Mouse (Mus musculus) layer of hippocampus, adult 9-11 months (tissue): ENCODE results near the gene Romo1.
A peak's percentile ranks its signal among the peaks of the same experiment; 100 is the strongest.
"Not testable (repeated sequence)": the region's sequence is repeated elsewhere in the genome, so short reads cannot be mapped to it uniquely, and the experiment has no call there.

Source experiments
- DNase-seq: peaks from one replicate; pipeline ENCODE4 v3.0.0; 2022

Romo1 gene

DNA sequence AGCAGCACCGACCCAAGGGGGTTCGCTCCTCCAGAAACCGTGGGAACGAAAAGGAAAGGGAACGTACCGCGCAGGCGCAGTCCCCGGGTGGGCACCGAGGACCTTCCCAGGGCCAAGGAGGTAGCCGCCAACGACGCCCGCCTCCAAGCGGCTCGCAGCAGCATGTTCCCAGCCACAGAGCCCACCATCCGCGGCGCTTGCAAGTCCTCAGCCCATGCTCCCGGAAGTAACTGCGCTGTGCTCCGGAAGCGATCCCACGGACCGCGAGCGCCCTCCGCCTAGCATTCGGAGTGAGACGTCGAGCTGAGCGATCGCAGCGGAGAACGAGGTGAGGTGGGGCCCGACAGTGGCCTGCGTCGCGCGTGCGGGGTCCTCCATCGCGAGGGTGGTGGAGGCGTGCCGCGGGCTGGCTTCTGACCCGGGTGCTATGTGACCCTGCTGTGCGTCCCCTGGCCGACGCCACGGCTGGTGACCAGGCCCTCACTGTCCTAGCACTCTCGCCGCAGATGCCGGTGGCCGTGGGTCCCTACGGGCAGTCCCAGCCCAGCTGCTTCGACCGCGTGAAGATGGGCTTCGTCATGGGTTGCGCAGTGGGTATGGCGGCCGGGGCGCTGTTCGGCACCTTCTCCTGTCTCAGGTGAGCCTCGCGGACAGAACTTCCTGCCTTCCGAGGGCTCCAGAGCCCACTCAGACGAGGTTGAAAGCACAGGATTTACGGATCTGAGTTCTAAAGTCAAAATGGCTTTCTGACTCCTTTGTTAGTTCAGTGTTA, at the start of gene Romo1, which contains the start of gene Nfs1:
TSS of gene Romo1 (plus strand) at position 87 of the 772 bp plus-strand sequence.
TSS of gene Nfs1 (minus strand) at position 234 of the 772 bp plus-strand sequence.
- DNase-seq, result peak; percentile 92

DNA sequence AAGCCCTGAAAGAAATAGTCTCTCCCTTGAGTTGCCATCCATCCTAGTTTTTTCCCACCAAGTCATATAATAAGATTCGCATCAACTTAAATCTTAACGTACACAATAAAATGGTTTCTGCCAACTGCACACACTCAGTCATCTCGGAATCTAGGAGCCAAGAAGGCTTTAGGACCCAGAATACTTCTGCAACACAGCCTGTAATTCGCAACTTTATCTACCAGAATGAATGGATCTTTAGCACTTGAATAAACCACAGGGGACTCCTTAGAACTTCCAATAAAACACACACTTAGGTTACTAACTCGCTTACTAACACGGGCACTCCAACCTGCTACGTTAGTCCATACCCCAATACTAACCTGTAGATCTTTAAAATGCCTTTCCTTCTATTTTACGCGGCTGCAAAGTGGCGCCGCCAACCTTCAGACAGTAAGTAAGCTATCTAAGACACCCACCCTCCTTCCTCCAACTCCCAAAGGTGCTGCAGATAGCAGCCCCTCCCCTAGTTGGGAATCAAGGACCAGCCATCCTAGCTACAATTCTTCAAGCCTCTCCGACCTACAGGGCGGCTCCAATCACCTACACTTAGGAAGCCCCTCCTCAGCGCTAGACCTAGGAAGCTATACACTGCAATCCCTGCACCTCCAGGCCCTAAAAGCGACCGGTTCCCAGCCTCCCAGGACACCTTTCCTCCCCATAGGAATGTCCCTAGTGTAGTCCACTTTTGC, 33.0 kb upstream of the Romo1 start:
- no peak for DNase-seq

DNA sequence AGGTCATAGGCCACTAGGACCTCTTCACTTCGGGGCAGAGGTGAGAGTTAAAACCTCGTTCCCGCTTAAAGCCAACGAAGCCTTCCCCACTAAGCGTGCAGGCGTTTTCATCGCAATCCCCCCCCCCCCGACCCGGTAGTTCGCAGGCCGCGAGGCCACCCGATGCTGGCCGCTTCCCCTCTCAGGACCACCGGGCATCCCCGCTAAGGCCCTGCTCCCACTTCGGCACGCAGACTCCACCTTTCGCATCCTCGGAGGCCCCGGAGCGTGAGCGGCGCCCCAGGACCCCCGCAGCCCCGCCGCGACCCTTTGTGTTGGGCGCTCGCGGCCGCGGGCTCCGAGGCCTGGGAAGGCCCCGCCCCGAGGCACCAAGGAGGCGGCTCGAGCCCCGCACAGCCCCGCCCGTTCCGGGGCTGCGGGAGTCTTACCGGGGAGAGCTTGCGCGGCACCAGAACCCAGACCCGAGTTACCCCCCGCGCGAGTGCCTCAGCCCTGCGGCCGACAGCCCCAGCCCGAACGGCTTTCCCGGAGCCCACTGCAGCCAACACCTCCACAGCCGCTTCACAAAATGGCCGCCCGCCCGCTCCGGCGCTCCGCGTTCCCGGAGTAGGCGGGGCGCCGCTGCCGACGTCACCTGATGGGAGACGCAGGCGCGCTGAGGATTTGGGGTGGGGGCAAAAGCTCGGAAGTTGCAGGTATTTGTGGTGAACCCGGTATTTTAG, 32.3 kb upstream of the Romo1 start, which contains the start of the genes Cpne1 and Rbm12:
TSS of gene Cpne1 (minus strand) at position 608 of the 722 bp plus-strand sequence.
TSS of gene Rbm12 (minus strand) at position 621 of the 722 bp plus-strand sequence.
- DNase-seq, result peak; percentile 87

DNA sequence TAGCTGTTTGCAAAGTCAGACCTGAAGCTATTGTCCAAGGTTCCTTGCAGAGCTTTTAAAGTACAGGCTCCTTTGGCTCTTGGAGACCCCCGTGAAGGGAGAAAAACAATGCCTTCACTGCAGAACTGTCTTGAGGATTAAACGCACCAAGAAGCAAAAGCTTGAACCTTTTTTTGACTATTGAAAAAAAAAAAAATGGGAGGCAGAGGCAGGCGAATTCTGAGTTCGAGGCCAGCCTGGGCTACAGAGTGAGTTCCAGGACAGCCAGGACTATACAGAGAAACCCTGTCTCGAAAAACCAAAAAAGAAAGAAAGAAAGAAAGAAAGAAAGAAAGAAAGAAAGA, 31.8 kb upstream of the Romo1 start:
- DNase-seq, result not testable (repeated sequence)

DNA sequence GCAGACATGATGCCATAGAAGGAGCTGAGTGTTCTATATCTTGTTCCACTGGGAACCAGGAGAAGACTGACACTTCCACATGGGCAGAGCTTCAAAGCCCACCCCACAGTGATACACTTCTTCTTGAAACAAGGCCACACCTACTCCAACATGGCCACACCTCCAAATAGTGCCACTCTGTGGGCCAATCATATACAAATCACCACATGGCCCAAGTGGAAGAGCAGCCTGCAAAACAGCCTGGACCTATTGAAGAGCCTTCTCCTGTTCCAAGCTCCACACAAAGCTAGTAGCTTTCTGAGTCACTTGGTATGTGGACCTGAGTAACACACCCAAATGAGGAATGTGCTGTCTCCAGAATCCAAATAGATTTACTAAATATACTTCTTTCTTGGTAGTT, 24.3 kb upstream of the Romo1 start:
- no peak for DNase-seq

DNA sequence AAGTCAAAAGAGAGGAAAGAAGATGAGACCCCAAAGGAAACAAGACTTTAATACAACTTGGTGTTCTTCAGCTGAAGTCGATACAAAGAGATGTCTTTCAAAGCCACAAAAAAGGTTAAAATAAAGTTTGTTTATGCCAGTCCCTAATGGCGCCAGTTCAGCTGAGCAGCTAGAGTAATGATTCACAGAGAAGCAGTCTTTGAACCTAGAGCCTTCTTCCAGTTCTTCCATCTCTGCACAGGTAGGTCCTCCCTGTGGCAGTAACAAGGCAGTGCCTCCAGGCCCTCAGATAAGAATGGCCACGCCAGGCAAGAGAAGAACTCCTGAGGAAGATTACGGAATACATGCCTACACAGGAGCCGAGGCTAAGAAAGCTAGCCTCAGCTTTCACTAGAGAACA, 20.1 kb upstream of the Romo1 start:
- DNase-seq, result no peak

DNA sequence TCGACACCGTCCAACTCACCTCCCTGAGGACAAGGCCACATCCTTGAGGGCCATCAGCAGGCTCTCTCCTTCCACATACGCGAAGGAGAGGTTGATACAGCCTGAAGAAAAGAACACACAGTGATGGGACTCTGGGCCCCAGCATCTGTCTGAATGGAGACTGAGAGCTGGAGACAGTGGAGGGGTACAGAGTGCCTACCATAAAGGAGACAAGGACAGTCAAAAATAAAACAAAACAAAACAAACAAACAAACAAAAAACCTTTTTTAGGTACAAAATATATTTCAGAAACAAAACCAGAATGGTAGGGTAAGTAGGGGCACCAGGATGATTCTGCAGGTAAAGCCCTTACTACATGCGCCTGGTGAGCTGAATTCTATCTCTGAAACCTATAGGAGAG, 16.8 kb upstream of the Romo1 start, which contains the start of gene Gm28036:
TSS of gene Gm28036 (minus strand) at position 101 of the 400 bp plus-strand sequence.
- no peak for DNase-seq

DNA sequence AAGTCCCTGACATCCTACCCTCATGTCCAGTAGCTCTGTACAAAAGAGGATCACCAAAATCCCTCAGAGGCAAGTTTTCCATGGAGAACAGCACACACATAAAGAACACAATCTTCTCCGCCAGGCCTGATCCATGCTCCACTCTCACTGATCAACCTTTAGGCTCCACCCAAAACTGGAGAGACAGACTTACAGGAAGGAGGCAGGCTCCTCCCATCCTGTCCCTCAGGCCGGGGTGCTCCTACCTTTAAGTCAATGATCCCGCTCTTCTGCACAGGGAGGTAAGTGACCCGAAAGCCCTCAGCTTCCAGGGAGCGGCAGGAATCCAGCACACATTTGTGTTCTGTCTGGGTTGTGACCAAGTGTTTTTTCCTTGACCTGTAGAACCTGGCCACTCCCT, 9.7 kb upstream of the Romo1 start:
- DNase-seq, result no peak

DNA sequence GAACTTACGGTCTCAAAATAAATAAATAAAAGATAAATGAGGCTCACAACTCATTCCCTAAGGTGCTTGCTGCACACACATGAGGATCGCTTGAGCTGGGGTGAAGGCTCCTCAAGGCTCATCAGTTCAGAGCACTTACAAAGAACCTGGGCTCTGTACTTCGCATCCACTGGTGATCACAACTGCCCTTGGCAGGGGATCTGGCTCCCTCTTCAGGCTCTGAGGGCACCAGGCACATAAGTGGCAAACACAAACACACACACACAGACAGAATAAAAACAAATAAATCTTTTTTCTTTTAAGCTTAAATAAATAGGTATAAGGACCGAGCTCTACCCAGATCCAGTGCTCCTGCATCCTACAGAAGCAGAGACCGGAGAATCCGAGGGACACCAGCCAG, 8.1 kb upstream of the Romo1 start:
- DNase-seq, result no peak

DNA sequence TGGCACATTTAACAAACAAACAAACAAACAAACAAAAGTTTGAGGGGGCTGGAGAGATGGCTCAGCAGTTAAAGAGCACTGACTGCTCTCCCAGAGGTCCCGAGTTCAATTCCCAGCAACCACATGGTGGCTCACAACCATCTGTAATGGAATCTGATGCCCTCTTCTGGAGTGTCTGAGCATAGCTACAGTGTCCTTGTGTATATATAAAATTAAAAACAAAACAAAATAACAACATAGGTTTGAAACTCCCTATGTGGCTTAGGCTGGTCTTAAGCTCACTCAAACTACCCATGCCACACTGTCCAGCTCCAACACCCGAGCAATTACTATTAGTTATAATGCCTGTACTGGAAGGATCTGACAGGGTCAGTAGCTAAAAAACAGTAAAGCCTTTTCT, 1.0 kb upstream of the Romo1 start:
- no peak for DNase-seq

DNA sequence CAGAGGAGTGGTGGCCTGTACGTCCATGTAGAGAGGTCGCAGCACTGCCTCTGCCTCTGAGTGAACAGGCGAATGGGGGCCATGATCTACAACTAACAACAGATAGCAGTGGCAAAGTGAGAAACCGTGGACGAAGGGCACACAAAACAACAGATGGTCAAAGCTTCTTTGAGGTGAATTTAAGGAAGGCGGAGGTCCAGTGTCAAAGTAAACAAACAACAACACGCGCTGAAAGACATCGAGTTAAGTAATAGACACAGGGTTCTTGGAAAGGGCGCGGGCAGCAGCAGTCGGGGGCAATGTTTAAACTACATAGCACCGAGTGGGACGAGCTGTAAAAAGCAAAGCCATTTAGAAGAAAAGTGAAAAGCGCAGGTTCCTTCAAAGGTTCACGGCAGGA, 472 bp upstream of the Romo1 start:
- DNase-seq, result no peak

DNA sequence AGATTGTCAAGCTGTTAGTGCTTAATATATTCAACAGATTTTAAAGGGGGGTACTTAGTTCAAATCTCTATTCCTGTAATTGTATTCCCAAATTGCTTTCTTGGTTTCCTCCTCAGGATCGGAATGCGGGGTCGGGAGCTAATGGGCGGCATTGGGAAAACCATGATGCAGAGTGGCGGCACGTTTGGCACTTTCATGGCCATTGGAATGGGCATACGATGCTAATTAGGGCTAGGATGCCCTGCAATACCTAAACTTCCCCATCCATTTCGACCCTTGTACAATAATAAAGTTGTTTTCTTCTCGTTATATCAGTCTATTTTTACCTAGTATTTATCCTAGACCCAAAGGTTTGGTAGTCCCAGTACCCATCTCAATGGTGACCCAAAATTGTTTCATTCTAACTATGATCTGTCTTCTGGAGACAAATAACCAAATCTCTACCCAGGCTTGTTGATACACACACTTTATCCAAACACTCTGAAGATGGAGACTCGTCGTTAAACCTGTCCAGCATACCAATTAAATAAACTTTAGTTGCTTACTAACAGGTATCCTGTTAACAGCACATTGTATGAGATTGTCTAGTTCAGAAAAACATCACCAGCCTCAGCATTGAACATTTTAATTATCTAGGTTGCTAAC, 1.8 kb downstream of the Romo1 start:
- DNase-seq, result no peak

DNA sequence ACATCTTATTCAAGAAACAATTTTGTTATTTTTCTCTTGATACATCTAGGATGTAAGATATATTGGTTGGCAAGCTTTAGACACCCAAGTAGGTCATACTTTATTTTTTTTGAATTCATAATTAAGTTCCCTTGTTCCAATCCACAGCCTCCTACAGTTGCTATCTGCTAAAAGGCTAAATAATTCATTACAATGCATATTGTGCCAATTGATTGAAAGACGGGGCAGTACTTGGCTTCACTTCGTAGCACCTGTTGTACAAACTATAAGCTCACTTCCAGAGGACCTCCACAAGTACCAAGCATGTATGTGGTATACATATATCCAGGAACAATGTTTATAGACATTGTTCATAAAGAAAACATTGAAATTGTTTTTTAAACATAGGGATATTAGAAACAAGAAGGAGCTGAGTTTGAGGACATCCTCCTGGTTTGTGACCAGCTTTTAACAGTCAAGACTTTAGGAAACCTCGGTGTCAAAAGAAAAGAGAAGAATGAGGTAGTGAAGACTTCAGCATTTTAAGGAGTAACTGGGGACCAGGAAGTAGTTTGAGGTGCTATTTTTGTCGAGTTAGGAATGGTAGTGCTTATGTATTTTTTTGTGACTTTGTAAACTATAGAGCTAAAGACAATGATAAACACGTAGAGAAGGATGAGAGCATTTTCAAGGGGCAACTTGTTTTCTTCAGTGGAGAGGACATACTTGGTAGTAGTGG, 2.6 kb downstream of the Romo1 start:
- DNase-seq, result no peak

DNA sequence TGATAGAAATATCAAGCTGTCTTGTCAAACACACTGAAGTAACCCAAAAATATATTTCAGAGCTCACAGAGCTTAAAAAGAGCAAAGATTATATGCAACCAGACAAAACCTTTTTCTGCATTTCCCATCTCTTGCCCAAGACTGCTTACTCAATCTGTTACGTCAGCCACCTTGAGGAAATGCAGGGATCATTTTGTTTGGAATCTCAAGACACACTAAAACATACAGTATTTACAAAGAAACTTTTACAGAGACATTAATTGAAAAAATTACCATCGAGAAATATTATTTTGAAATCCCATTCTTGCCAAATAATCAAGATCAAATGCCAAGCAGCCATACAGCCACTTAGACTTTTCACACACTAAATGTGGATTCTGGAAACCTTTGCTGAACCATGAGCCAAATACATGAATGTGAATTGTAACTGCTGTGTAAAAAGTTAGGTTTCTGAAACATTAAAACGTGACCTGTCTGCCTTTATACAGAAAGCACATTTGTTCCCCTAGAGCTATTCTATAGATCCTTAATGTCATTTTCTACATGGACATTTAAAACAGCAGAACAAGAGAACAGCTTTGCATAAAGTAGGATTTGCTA, 3.6 kb downstream of the Romo1 start:
- no peak for DNase-seq

DNA sequence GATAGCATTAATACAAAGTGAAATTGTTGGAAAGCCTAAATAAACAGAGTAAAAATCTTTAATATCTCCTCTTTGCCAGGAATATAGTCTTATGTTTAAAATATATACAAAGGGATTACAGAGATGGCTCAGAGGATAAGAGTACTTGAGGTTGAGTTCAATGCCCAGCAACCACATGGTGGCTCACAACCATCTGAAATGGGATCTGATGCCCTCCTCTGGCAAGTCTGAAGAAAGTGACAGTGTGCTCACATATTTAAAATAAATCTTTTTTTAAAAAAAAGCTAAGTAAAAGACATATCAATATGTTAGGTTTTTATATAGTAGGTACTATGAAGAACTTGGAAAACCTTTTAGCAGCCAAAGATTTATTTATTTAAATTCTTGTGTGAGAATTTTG, 7.7 kb downstream of the Romo1 start:
- DNase-seq, result no peak

DNA sequence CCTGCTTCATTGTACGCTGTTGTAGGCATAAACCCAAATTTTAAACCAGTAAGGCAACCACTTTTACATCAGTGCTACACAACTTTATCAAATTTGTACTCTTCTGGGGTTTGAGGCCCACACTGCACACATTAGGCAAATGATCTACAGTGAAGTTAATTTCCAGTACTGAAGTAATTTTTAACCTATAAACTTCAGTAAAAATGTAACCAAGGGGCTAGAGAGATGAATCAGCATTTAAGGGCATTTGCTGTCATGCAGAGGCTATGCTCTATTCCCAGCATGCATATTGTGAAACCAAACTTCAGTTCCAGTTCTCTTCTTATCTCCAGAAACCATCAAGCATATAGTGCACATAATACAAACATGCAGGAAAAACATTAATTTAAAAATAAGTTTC, 21.6 kb downstream of the Romo1 start:
- no peak for DNase-seq

DNA sequence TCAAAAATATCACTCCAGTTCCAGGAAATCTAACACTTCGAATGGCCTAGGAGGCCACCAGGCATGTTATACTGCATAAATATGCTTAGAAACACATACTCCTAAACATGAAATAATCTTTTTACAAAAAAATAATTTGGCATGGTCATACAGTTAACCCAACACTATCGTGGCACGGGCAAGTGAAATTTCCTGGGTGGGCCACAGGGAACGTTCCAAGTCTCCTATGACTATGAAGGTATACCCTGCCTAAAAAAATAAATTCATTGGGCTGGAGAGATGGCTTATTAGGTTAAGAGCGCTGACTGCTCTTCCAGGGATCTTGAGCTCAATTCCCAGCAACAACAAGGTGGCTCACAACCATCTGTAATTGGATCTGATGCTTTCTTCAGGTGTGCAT, 22.7 kb downstream of the Romo1 start:
- DNase-seq, result no peak

DNA sequence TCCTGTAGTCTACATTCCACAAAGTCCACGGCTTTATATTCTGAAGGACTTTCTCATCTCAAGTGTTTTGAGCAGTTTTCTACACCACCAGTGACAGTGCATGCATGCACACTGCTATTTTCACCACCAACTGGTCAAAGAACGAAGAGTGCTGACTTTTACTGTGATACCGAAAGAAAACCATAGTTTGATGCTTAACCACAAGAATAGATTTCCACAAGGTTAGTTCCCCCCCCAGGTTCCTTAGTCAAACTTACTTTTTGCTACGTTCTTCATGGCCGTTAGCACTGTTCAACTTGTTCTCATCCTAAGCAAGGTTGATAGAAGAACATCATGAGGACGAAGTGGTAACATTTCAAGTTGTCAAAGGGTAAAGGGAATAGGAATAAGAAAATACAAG, 33.2 kb downstream of the Romo1 start:
- DNase-seq, result no peak

DNA sequence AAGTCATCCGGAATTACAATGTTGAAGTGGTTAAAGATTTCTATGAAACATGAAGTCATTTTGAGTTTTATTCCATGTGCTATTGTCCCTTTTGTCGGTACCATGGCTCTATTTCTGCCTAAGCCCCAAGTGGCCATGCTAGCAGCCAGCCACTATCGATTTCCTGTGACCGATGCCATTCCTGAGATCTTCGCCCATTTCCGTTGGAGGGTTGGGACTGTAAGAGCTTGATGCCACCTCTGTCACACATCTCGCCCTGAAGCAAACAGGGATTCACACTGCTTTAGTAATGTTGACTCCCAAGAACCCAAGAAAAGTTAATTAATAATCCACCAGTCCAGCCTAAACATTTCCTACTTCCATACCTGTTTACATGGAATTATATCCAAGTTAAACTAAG, 33.8 kb downstream of the Romo1 start:
- no peak for DNase-seq

DNA sequence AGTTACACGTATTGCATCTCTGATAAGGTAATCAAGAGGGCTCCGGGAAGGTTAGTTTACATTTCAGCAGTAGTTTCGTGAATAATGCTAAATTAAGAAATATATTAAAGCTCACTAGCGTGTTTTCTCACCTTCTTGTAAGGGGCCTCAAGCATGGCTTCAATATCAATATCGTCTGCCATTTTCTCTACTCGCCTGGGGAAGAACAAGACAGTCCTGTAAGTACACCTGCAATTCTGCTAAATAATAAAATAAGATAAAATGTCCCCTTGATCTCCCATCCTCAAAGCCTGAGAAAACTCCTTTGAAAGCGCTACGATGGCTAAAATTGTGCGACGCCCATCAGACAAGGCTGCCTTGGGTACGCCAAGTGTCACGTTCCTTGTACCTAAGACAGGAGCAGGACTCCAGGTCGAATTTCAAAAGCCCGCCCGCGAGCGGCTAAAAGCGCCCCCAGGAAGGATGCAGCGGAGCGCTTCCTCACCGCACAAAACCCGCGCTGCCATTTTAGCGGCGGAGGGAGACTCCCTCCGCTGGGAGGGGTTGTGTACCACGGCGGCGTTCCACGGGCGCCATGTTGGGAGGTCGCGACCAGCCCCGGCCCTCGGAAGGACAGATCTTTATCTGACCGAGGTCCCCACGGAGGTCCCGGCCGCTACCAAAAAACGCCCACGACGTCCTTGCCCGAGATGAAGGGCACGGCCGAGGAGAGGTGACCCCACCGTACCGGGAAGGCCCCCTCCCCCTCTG, 35.4 kb downstream of the Romo1 start:
- DNase-seq, result peak; percentile 70

DNA sequence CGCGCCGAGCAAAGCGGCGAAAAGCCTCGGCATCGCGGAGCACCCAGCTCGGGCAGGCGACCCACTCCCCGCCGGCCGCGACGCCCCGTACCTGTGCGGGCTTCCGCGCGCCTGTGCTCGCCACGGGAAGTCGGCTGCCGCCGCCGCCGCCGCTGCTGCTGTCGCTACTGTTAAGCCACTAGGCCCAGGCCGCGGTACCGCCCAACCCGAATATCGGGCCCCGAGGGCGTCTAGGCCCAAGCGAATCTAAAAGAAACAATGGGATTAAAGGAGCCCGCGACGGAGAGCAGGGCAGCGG, 35.9 kb downstream of the Romo1 start:
- DNase-seq, result peak; percentile 24
